In genomic region chr16:20724338-20724748, GRCm38 (mm10) we compare ENCODE assay signal across 8 mouse cellular contexts. TPM values are rescaled to one million over a fixed set of nuclear protein-coding genes. Genes with fewer than 3 reads are reported as not detected.
DNase-seq lines count a peak whose midpoint lies in the region; ATAC-seq lines count a peak whose summit lies in the region.

No protein-coding gene starts in this region.

- no peaks in the 10 kb centered on the region for H3K4me1 ChIP-seq in lung, embryonic 16.5 days (replicated peaks; ENCODE audit: control insufficient read depth, insufficient read depth, low read length)

- no peaks in the 10 kb centered on the region for H3K9me3 ChIP-seq in lung, embryonic 16.5 days (ENCODE audit: control insufficient read depth, low read length)

- no peak overlapping the region for H3K4me2 ChIP-seq in lung, embryonic 16.5 days (ENCODE audit: low read depth, low read length)

- ATAC-seq in granulocyte monocyte progenitor cell, adult 5-6 weeks (replicated peaks; ENCODE audit: poor library complexity, severe bottlenecking) = peak; percentile 95
- ATAC-seq in lung, embryonic 16.5 days (ENCODE audit: low read depth) = peak; percentile 87

- no peak overlapping the region for H3K27ac ChIP-seq in lung, embryonic 16.5 days (ENCODE audit: low read length)

- H3K4me3 ChIP-seq in lung, embryonic 16.5 days (ENCODE audit: low read length) = no peak overlapping the region

- peaks cover 7% of the 10 kb centered on the region for H3K36me3 ChIP-seq in lung, embryonic 16.5 days (ENCODE audit: control insufficient read depth, insufficient read depth, low read length)

- DNase-seq in right cerebral cortex, postnatal 14 days = peak; percentile 56
- DNase-seq in right cerebral cortex, adult 18-20 months = no peak
- peak; percentile 75 for DNase-seq in brain, adult 2 months (ENCODE audit: low read depth, low spot score)
- DNase-seq in kidney, adult 8-10 months = peak; percentile 60 to 61
- peak; percentile 68 for DNase-seq in retina, embryonic 14.5 days (ENCODE audit: low spot score)
- no peak for DNase-seq in left cerebral cortex, adult 11 months (ENCODE audit: low spot score)

- H3K9ac ChIP-seq in lung, embryonic 16.5 days (ENCODE audit: low read length) = no peak overlapping the region

- no peaks in the 10 kb centered on the region for H3K27me3 ChIP-seq in lung, embryonic 16.5 days (ENCODE audit: control insufficient read depth, insufficient read depth, low read depth, low read length)

- 35% methylated on average over 5 of the region's 5 CpGs for WGBS in lung, embryonic 16.5 days

RNA-seq across cellular contexts. Expression of gene Clcn2, which starts 6.8 kb away (rescaled TPM):
- 2.6 and 6.0 TPM in 2 replicates for total RNA-seq in granulocyte monocyte progenitor cell, adult 5-6 weeks (2014; fragmentation: Nextera tagmentation)
- 1.9 and 3.8 TPM in 2 replicates for total RNA-seq in granulocyte monocyte progenitor cell, adult 5-6 weeks (2017)
- 5.8 and 8.2 TPM in 2 replicates for polyA plus RNA-seq in lung, embryonic 16.5 days (2015; fragmentation: Nextera tagmentation; extraction: Ambion mirVana)

RNA-seq across cellular contexts. Expression of gene Polr2h, which starts 6.9 kb away (rescaled TPM):
- 62.4 and 81.5 TPM in 2 replicates for total RNA-seq in granulocyte monocyte progenitor cell, adult 5-6 weeks (2014; fragmentation: Nextera tagmentation)
- 61.8 and 91.6 TPM in 2 replicates for total RNA-seq in granulocyte monocyte progenitor cell, adult 5-6 weeks (2017)
- polyA plus RNA-seq in lung, embryonic 16.5 days (2015; fragmentation: Nextera tagmentation; extraction: Ambion mirVana) = 74.3 and 87.5 TPM in 2 replicates

RNA-seq across cellular contexts. Expression of gene Chrd, which starts 8.6 kb away (rescaled TPM):
- not detected in 2 replicates for total RNA-seq in granulocyte monocyte progenitor cell, adult 5-6 weeks (2014; fragmentation: Nextera tagmentation)
- not detected in 2 replicates for total RNA-seq in granulocyte monocyte progenitor cell, adult 5-6 weeks (2017)
- polyA plus RNA-seq in lung, embryonic 16.5 days (2015; fragmentation: Nextera tagmentation; extraction: Ambion mirVana) = 3.3 and 3.8 TPM in 2 replicates

RNA-seq across cellular contexts. Expression of gene Thpo, which starts 10.0 kb away (rescaled TPM):
- not detected in 2 replicates for total RNA-seq in granulocyte monocyte progenitor cell, adult 5-6 weeks (2014; fragmentation: Nextera tagmentation)
- not detected in 2 replicates for total RNA-seq in granulocyte monocyte progenitor cell, adult 5-6 weeks (2017)
- polyA plus RNA-seq in lung, embryonic 16.5 days (2015; fragmentation: Nextera tagmentation; extraction: Ambion mirVana) = 0.79 and 0.99 TPM in 2 replicates

RNA-seq across cellular contexts. Expression of gene Fam131a, which starts 31.3 kb away (rescaled TPM):
- 1.6 TPM in 1 of 2 replicates, not detected in the other for total RNA-seq in granulocyte monocyte progenitor cell, adult 5-6 weeks (2014; fragmentation: Nextera tagmentation)
- 0.43 TPM in 1 of 2 replicates, not detected in the other for total RNA-seq in granulocyte monocyte progenitor cell, adult 5-6 weeks (2017)
- polyA plus RNA-seq in lung, embryonic 16.5 days (2015; fragmentation: Nextera tagmentation; extraction: Ambion mirVana) = 7.8 and 9.1 TPM in 2 replicates

Comparison
In these comparisons a context has a peak if more than half of its experiments do, and no peak if none do; other contexts are left out.
1. DNase-seq: peak in right cerebral cortex, postnatal 14 days (single experiment), brain, adult 2 months (single experiment), kidney, adult 8-10 months (2 of 2) and retina, embryonic 14.5 days (single experiment); none in right cerebral cortex, adult 18-20 months (single experiment) and left cerebral cortex, adult 11 months (single experiment).